Mouse (Mus musculus): ENCODE data around the gene Kcnf1.

DNA sequence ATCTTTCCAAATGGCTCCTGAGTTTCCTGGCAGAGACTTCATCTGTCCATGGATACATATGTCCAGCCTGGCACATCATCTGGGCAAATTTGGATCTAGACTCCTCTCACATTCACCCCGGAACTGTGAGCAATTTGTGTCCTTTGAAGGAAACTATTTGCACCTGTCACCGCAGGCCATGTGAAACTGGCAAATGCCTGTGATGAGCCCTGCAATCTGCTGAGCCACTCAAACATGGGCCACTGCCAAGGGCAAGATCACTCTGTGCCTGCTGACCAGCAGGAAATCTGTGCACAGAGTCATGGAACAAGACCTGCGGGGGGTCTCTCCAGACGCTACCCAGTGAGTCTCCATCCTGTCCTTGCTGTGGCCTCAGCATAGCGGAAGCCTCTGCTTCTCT is 48.3 kb upstream of the Kcnf1 start:
- TF ChIP-seq CTCF (IDR thresholded peaks at IDR 0.05; ENCODE audit: low read depth) (no peak), EP300 (optimal IDR thresholded peaks at IDR 0.05) (no peak)

Data from stomach, postnatal 0 days (tissue).